In the genomic region with DNA sequence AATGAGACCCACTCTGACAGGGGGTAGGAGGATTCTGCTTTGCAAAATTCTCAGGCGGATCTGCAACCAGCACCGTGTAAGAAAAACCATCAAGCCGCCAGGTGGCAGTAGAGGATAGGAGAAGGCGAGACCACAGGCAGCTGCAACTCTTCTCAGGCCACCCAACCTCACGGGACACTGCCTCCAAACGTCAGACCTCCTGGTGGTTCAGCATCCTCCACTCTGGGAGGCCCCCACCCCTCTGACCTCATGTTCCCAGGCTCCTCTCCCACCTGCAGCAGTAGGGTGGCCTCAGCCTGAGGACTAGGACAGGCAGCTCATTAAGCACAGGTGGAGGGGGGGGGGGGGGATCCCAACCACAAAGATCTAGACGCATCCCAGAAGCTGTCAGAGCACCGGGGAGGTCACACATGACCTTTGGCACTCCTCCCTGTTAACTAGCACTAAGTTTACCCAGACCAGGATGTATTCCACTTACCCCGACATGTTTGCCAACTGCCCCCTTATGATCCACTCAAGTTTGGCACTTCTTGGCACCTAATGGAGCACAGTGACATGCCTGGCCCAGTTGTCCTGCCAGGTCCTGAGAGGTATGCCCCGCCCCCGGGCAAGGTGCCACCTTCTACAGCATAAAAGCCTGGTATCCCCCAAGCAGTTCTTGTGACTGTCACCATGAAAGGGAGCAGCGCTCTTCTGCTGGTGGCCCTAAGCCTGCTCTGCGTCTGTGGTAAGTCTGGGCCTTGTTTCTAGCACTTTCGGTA, we compare ENCODE assay signal across 8 mouse cellular contexts. TPM values are rescaled to one million over a fixed set of nuclear protein-coding genes. Genes with fewer than 3 reads are reported as not detected.
DNase-seq lines count a peak whose midpoint lies in the region; ATAC-seq and TF ChIP-seq lines count a peak whose summit lies in the region.

Gene Scgb1c1, plus strand, starts transcription at position 643 of the 761 bp plus-strand sequence.

- H3K79me2 ChIP-seq in CH12.LX (replicated peaks; ENCODE audit: control insufficient read depth, extremely low read depth, insufficient read depth, poor library complexity, severe bottlenecking): no peaks in the 10 kb centered on the region

- H3K27me3 ChIP-seq in CH12.LX (replicated peaks): peaks cover 64% of the 10 kb centered on the region
- peaks cover 41% of the 10 kb centered on the region for H3K27me3 ChIP-seq in forebrain, embryonic 13.5 days
- peaks cover 6% of the 10 kb centered on the region for H3K27me3 ChIP-seq in liver, embryonic 16.5 days (ENCODE audit: control insufficient read depth, insufficient read depth, low read depth, low read length)
- H3K27me3 ChIP-seq in neural tube, embryonic 12.5 days (replicated peaks): peaks cover 4% of the 10 kb centered on the region; the same call in 1 of the 2 replicates
- no peaks in the 10 kb centered on the region; the same call in none of the 2 replicates for H3K27me3 ChIP-seq in stomach, embryonic 16.5 days (ENCODE audit: control insufficient read depth, insufficient read depth, low read length)

- H3K4me2 ChIP-seq in CH12.LX (ENCODE audit: insufficient read depth, low read depth, poor library complexity, severe bottlenecking): no peak within 1 kb of the TSS; the same call in 1 of the 2 replicates
- H3K4me2 ChIP-seq in forebrain, embryonic 13.5 days: no peak within 1 kb of the TSS
- no peak within 1 kb of the TSS for H3K4me2 ChIP-seq in liver, embryonic 16.5 days (ENCODE audit: low read depth, low read length)
- H3K4me2 ChIP-seq in neural tube, embryonic 12.5 days (replicated peaks): no peak within 1 kb of the TSS
- H3K4me2 ChIP-seq in stomach, embryonic 16.5 days (ENCODE audit: low read depth, low read length): no peak within 1 kb of the TSS

- dilution Hi-C loops in CH12.LX (cut with MboI; ENCODE audit: extremely low pct_ligation_motif_present, extremely low pct_unique_long_range_greater_than_20kb, low sequenced_read_pairs): no loop called here

- peak; percentile 55 to 96 for TF ChIP-seq CTCF in CH12.LX (conservative IDR thresholded peaks at IDR 0.05 in 1 of 2, IDR thresholded peaks at IDR 0.05 in 1 of 2; ENCODE audit: low read depth in 2 of 2, low read length in 2 of 2)

- no peak for TF ChIP-seq POLR2A in CH12.LX (IDR thresholded peaks at IDR 0.05; ENCODE audit: low read depth, low read length)

- ATAC-seq in forebrain, embryonic 13.5 days: peak; percentile 91
- peak; percentile 62 for ATAC-seq in liver, embryonic 16.5 days (ENCODE audit: low read depth)
- ATAC-seq in neural tube, embryonic 12.5 days (ENCODE audit: low FRiP score, low read depth): peak; percentile 77
- ATAC-seq in stomach, embryonic 16.5 days (ENCODE audit: insufficient read depth, low FRiP score): peak; percentile 79

- no peaks in the 10 kb centered on the region for H3K36me3 ChIP-seq in CH12.LX (replicated peaks in 1 of 2; ENCODE audit: control insufficient read depth in 1 of 2, insufficient read depth in 1 of 2, low read length in 1 of 2)
- H3K36me3 ChIP-seq in forebrain, embryonic 13.5 days (ENCODE audit: poor library complexity, severe bottlenecking): no peaks in the 10 kb centered on the region
- H3K36me3 ChIP-seq in liver, embryonic 16.5 days (ENCODE audit: control insufficient read depth, insufficient read depth): no peaks in the 10 kb centered on the region
- no peaks in the 10 kb centered on the region for H3K36me3 ChIP-seq in neural tube, embryonic 12.5 days
- no peaks in the 10 kb centered on the region for H3K36me3 ChIP-seq in stomach, embryonic 16.5 days (ENCODE audit: control insufficient read depth, insufficient read depth, low read length)

- no peak for TF ChIP-seq EP300 in CH12.LX (IDR thresholded peaks at IDR 0.05; ENCODE audit: low read length)

- in situ Hi-C loops in CH12.LX (cut with MboI; ENCODE audit: low pct_ligation_motif_present, low pct_unique_long_range_greater_than_20kb, low sequenced_read_pairs): loop anchor here (5.0 to 25.0 kb wide), 4 partner anchors 57 to 758 kb away; partner anchors contain the start of genes Caly, Cox8b, Prap1 and Rnh1

- intact Hi-C loops in heart, postnatal 14 days (cut with DNase I): loop anchor here (1.0 to 10.0 kb wide), 5 partner anchors 37 to 520 kb away; partner anchors contain the start of genes Psmd13 and Sirt3

- H3K9ac ChIP-seq in CH12.LX (ENCODE audit: insufficient read depth, low read depth): no peak within 1 kb of the TSS
- H3K9ac ChIP-seq in forebrain, embryonic 13.5 days: no peak within 1 kb of the TSS
- H3K9ac ChIP-seq in liver, embryonic 16.5 days (ENCODE audit: low read depth, low read length): no peak within 1 kb of the TSS
- H3K9ac ChIP-seq in neural tube, embryonic 12.5 days: no peak within 1 kb of the TSS
- H3K9ac ChIP-seq in stomach, embryonic 16.5 days (ENCODE audit: low read length): no peak within 1 kb of the TSS

- WGBS in forebrain, embryonic 13.5 days: 26% methylated on average over 14 of the region's 14 CpGs
- 29% methylated on average over 14 of the region's 14 CpGs for WGBS in liver, embryonic 16.5 days (ENCODE audit: insufficient replicate concordance)
- 35% methylated on average over 14 of the region's 14 CpGs for WGBS in neural tube, embryonic 12.5 days
- WGBS in stomach, embryonic 16.5 days: 26% methylated on average over 14 of the region's 14 CpGs

- H3K4me3 ChIP-seq in CH12.LX (replicated peaks in 1 of 3; ENCODE audit: low read depth in 2 of 3, low read length in 2 of 3, poor library complexity in 1 of 3): no peak within 1 kb of the TSS
- H3K4me3 ChIP-seq in forebrain, embryonic 13.5 days: no peak within 1 kb of the TSS
- H3K4me3 ChIP-seq in liver, embryonic 16.5 days (ENCODE audit: low read depth, low read length): no peak within 1 kb of the TSS
- H3K4me3 ChIP-seq in neural tube, embryonic 12.5 days: no peak within 1 kb of the TSS
- H3K4me3 ChIP-seq in stomach, embryonic 16.5 days (replicated peaks; ENCODE audit: low read length): no peak within 1 kb of the TSS

- peak; percentile 90 for DNase-seq in CH12.LX (ENCODE audit: extremely low read depth)
- peak; percentile 81 for DNase-seq in c-Kit-positive CD71-positive TER-119-positive erythroid progenitor cells, embryonic 14.5 days (ENCODE audit: low spot score)
- peak; percentile 91 to 97 for DNase-seq in heart, postnatal 14 days
- DNase-seq in kidney, postnatal 4 days: peak; percentile 96 to 98

- peaks cover 0 to 5% of the 10 kb centered on the region in 2 experiments; a peak in 2 of 4 replicates for H3K4me1 ChIP-seq in CH12.LX (ENCODE audit: control insufficient read depth in 1 of 2, insufficient read depth in 2 of 2)
- peaks cover 4% of the 10 kb centered on the region; the same call in 1 of the 2 replicates for H3K4me1 ChIP-seq in forebrain, embryonic 13.5 days
- H3K4me1 ChIP-seq in liver, embryonic 16.5 days (ENCODE audit: control insufficient read depth, low read depth, low read length): no peaks in the 10 kb centered on the region
- H3K4me1 ChIP-seq in neural tube, embryonic 12.5 days: no peaks in the 10 kb centered on the region
- H3K4me1 ChIP-seq in stomach, embryonic 16.5 days (ENCODE audit: control insufficient read depth, insufficient read depth, low read length): no peaks in the 10 kb centered on the region

- H3K9me3 ChIP-seq in CH12.LX (replicated peaks; ENCODE audit: low read length): no peaks in the 10 kb centered on the region
- H3K9me3 ChIP-seq in forebrain, embryonic 13.5 days (replicated peaks): no peaks in the 10 kb centered on the region
- H3K9me3 ChIP-seq in liver, embryonic 16.5 days (replicated peaks; ENCODE audit: control insufficient read depth, low read length): no peaks in the 10 kb centered on the region
- no peaks in the 10 kb centered on the region for H3K9me3 ChIP-seq in neural tube, embryonic 12.5 days
- no peaks in the 10 kb centered on the region for H3K9me3 ChIP-seq in stomach, embryonic 16.5 days (replicated peaks; ENCODE audit: control insufficient read depth, low read length)

- TF ChIP-seq RAD21 in CH12.LX (IDR thresholded peaks at IDR 0.05; ENCODE audit: low read depth, low read length): peak; percentile 96

- H3K27ac ChIP-seq in CH12.LX (ENCODE audit: insufficient read depth, low read depth): no peak within 1 kb of the TSS
- H3K27ac ChIP-seq in forebrain, embryonic 13.5 days: no peak within 1 kb of the TSS
- no peak within 1 kb of the TSS for H3K27ac ChIP-seq in liver, embryonic 16.5 days (ENCODE audit: low read length)
- no peak within 1 kb of the TSS for H3K27ac ChIP-seq in neural tube, embryonic 12.5 days
- no peak within 1 kb of the TSS for H3K27ac ChIP-seq in stomach, embryonic 16.5 days (ENCODE audit: low read length)

TF ChIP-seq in CH12.LX, 34 proteins besides CTCF, POLR2A, EP300 and RAD21 (continues in another document):
- no peak for TF ChIP-seq USF1 (IDR thresholded peaks at IDR 0.05; ENCODE audit: low read depth, low read length)
- no peak for TF ChIP-seq POLR2AphosphoS2 (IDR thresholded peaks at IDR 0.05; ENCODE audit: low read depth, low read length)
- no peak for TF ChIP-seq MAFK (IDR thresholded peaks at IDR 0.05; ENCODE audit: insufficient replicate concordance, low read length)
- no peak for TF ChIP-seq NRF1 (IDR thresholded peaks at IDR 0.05; ENCODE audit: low read depth, low read length)
- no peak for TF ChIP-seq ZMIZ1 (IDR thresholded peaks at IDR 0.05; ENCODE audit: low read depth, low read length)
- TF ChIP-seq MAX (IDR thresholded peaks at IDR 0.05; ENCODE audit: low read length): no peak
- TF ChIP-seq USF2 (conservative IDR thresholded peaks at IDR 0.05; ENCODE audit: low read depth, low read length): no peak
- TF ChIP-seq UBTF (IDR thresholded peaks at IDR 0.05; ENCODE audit: low read depth, low read length): no peak
- no peak for TF ChIP-seq TBP (conservative IDR thresholded peaks at IDR 0.05; ENCODE audit: low read depth, low read length)
- no peak for TF ChIP-seq CHD1 (IDR thresholded peaks at IDR 0.05; ENCODE audit: low read depth, low read length)
- TF ChIP-seq SMC3 (IDR thresholded peaks at IDR 0.05; ENCODE audit: low read depth, low read length): peak; percentile 99
- no peak for TF ChIP-seq TCF12 (IDR thresholded peaks at IDR 0.05; ENCODE audit: low read depth, low read length)
- no peak for TF ChIP-seq RCOR1 (conservative IDR thresholded peaks at IDR 0.05; ENCODE audit: low read depth, low read length)
- peak; percentile 90 for TF ChIP-seq ZC3H11A (IDR thresholded peaks at IDR 0.05; ENCODE audit: low read depth, low read length)
- TF ChIP-seq MEF2A (IDR thresholded peaks at IDR 0.05; ENCODE audit: borderline replicate concordance, low read depth, low read length): no peak
- TF ChIP-seq PAX5 (IDR thresholded peaks at IDR 0.05; ENCODE audit: low read length): no peak

RNA-seq across cellular contexts. Expression of gene Scgb1c1, which starts in this region (rescaled TPM):
- not detected in 2 replicates for total RNA-seq in CH12.LX (2012; rRNA removed)
- not detected in 2 replicates for total RNA-seq in CH12.LX (2014; rRNA removed)
- not detected in 2 replicates for polyA plus RNA-seq in CH12.LX (2012; ENCODE audit: insufficient read length, low read depth)
- polyA plus RNA-seq in forebrain, embryonic 13.5 days (2015; fragmentation: Nextera tagmentation; extraction: Ambion mirVana): not detected in 2 replicates
- 1 to 10 TPM; 6.2 to 8.4 TPM for total RNA-seq in heart, postnatal 14 days (2021)
- polyA plus RNA-seq in liver, embryonic 16.5 days (2015; fragmentation: Nextera tagmentation; extraction: Ambion mirVana): not detected in 2 replicates
- not detected in 2 replicates for polyA plus RNA-seq in neural tube, embryonic 12.5 days (2016; fragmentation: Nextera tagmentation; extraction: Ambion mirVana)
- polyA plus RNA-seq in stomach, embryonic 16.5 days (2015; fragmentation: Nextera tagmentation; extraction: Ambion mirVana): not detected in 2 replicates

Comparison
In these comparisons a context has a peak if more than half of its experiments do, and no peak if none do; other contexts are left out.
1. RNA of gene Scgb1c1 (total RNA-seq): 6.2 to 8.4 TPM in heart, postnatal 14 days; not detected in CH12.LX; every median in the first group is over 4 times any median in the second.
2. Peak in DNase-seq in CH12.LX; RNA of the gene not detected or under 1 TPM.
3. Peak in ATAC-seq in forebrain, embryonic 13.5 days; RNA of the gene not detected or under 1 TPM.
4. Peak in ATAC-seq in liver, embryonic 16.5 days; RNA of the gene not detected or under 1 TPM.
5. Peak in ATAC-seq in neural tube, embryonic 12.5 days; RNA of the gene not detected or under 1 TPM.
6. Peak in ATAC-seq in stomach, embryonic 16.5 days; RNA of the gene not detected or under 1 TPM.
7. Peak in every context shown above with its lines, with median percentiles within 50 percentile points of each other: DNase-seq and ATAC-seq.